Mouse (Mus musculus): ENCODE measurements around the gene B230219D22Rik.
A peak's percentile ranks its signal among the peaks of the same experiment; 100 is the strongest.

Gene B230219D22Rik

GRCm38 (mm10) chr13:55714501-55715166 is 21.7 kb downstream of the B230219D22Rik start, which contains the start of gene Txndc15:
Gene Txndc15 (plus strand): TSS chr13:55714650.
- no peaks in the 10 kb centered on the region for H3K27me3 ChIP-seq (ENCODE audit: insufficient read depth, low read length)
- H3K4me3 ChIP-seq (replicated peaks; ENCODE audit: low read length), result peak within 1 kb of the TSS; percentile 92
- H3K9me3 ChIP-seq (ENCODE audit: low read length), result no peaks in the 10 kb centered on the region
- TF ChIP-seq CTCF (conservative IDR thresholded peaks at IDR 0.05; ENCODE audit: low read length) (no peak), NANOG (IDR thresholded peaks at IDR 0.05; ENCODE audit: borderline replicate concordance, low read length) (no peak), POU5F1 (IDR thresholded peaks at IDR 0.05; ENCODE audit: borderline replicate concordance, low read length) (no peak)
- H3K4me1 ChIP-seq (replicated peaks; ENCODE audit: low read depth, low read length), result peaks cover 28% of the 10 kb centered on the region
- peaks cover 4% of the 10 kb centered on the region; the same call in 1 of the 2 replicates for H3K36me3 ChIP-seq (ENCODE audit: insufficient read depth, low read length)

- H3K4me1 ChIP-seq (replicated peaks; ENCODE audit: low read depth, low read length), result peaks cover 28% of the 10 kb centered on the region
- H3K36me3 ChIP-seq (ENCODE audit: insufficient read depth, low read length), result peaks cover 9% of the 10 kb centered on the region; the same call in 1 of the 2 replicates
- H3K4me3 ChIP-seq (replicated peaks; ENCODE audit: low read length), result peak overlapping the region; percentile 92
- TF ChIP-seq CTCF (conservative IDR thresholded peaks at IDR 0.05; ENCODE audit: low read length) (no peak), POU5F1 (IDR thresholded peaks at IDR 0.05; ENCODE audit: borderline replicate concordance, low read length) (no peak), NANOG (IDR thresholded peaks at IDR 0.05; ENCODE audit: borderline replicate concordance, low read length) (no peak)
- no peaks in the 10 kb centered on the region for H3K9me3 ChIP-seq (ENCODE audit: low read length)
- no peaks in the 10 kb centered on the region for H3K27me3 ChIP-seq (ENCODE audit: insufficient read depth, low read length)
Measured at GRCm38 (mm10) chr13:55715167-55715512, 22.2 kb downstream of the B230219D22Rik start.

GRCm38 (mm10) chr13:55715908-55716510 is 23.1 kb downstream of the B230219D22Rik start:
- H3K27me3 ChIP-seq (ENCODE audit: insufficient read depth, low read length), result no peaks in the 10 kb centered on the region
- no peak overlapping the region for H3K4me3 ChIP-seq (replicated peaks; ENCODE audit: low read length)
- H3K4me1 ChIP-seq (replicated peaks; ENCODE audit: low read depth, low read length), result peaks cover 28% of the 10 kb centered on the region
- peaks cover 10% of the 10 kb centered on the region; the same call in 1 of the 2 replicates for H3K36me3 ChIP-seq (ENCODE audit: insufficient read depth, low read length)
- TF ChIP-seq NANOG (IDR thresholded peaks at IDR 0.05; ENCODE audit: borderline replicate concordance, low read length) (no peak), POU5F1 (IDR thresholded peaks at IDR 0.05; ENCODE audit: borderline replicate concordance, low read length) (no peak), CTCF (conservative IDR thresholded peaks at IDR 0.05; ENCODE audit: low read length) (no peak)
- no peaks in the 10 kb centered on the region for H3K9me3 ChIP-seq (ENCODE audit: low read length)

DNA sequence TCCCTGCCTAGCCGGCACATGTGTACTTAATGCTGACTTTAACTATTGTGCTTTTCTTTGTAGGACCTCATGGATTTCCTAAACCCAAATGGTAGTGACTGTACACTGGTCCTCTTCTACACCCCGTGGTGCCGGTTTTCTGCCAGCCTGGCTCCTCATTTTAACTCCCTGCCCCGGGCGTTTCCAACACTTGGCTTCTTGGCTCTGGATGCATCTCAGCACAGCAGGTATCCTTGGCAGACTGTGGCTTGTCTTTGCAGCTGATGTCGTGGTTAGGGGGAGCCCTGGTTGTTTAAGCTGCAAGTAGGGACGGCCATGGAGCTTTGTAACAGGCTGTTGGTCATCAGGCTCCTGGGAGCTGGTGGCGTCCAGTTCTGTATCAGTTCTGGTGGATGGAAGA is 28.6 kb downstream of the B230219D22Rik start:
- TF ChIP-seq CTCF (conservative IDR thresholded peaks at IDR 0.05; ENCODE audit: low read length) (no peak), NANOG (IDR thresholded peaks at IDR 0.05; ENCODE audit: borderline replicate concordance, low read length) (no peak), POU5F1 (IDR thresholded peaks at IDR 0.05; ENCODE audit: borderline replicate concordance, low read length) (no peak)
- Histone ChIP-seq H3K4me1 (replicated peaks; ENCODE audit: low read depth, low read length) (peaks cover 23% of the 10 kb centered on the region; the same call in 1 of the 2 replicates), H3K27me3 (ENCODE audit: insufficient read depth, low read length) (no peaks in the 10 kb centered on the region), H3K4me3 (replicated peaks; ENCODE audit: low read length) (no peak overlapping the region), H3K36me3 (ENCODE audit: insufficient read depth, low read length) (peaks cover 34% of the 10 kb centered on the region), H3K9me3 (ENCODE audit: low read length) (no peaks in the 10 kb centered on the region)

- TF ChIP-seq POU5F1 (IDR thresholded peaks at IDR 0.05; ENCODE audit: borderline replicate concordance, low read length) (no peak), NANOG (IDR thresholded peaks at IDR 0.05; ENCODE audit: borderline replicate concordance, low read length) (no peak), CTCF (conservative IDR thresholded peaks at IDR 0.05; ENCODE audit: low read length) (no peak)
- no peak overlapping the region for H3K4me3 ChIP-seq (replicated peaks; ENCODE audit: low read length)
- no peaks in the 10 kb centered on the region for H3K9me3 ChIP-seq (ENCODE audit: low read length)
- H3K4me1 ChIP-seq (replicated peaks; ENCODE audit: low read depth, low read length), result peaks cover 24% of the 10 kb centered on the region; the same call in 1 of the 2 replicates
- H3K36me3 ChIP-seq (ENCODE audit: insufficient read depth, low read length), result peaks cover 34% of the 10 kb centered on the region
- H3K27me3 ChIP-seq (ENCODE audit: insufficient read depth, low read length), result no peaks in the 10 kb centered on the region
Measured at GRCm38 (mm10) chr13:55721995-55722394, 29.1 kb downstream of the B230219D22Rik start.

- Histone ChIP-seq H3K4me1 (replicated peaks; ENCODE audit: low read depth, low read length) (peaks cover 22% of the 10 kb centered on the region), H3K36me3 (ENCODE audit: insufficient read depth, low read length) (peaks cover 22% of the 10 kb centered on the region), H3K4me3 (replicated peaks; ENCODE audit: low read length) (peak overlapping the region; percentile 87), H3K27me3 (ENCODE audit: insufficient read depth, low read length) (no peaks in the 10 kb centered on the region), H3K9me3 (ENCODE audit: low read length) (no peaks in the 10 kb centered on the region)
- TF ChIP-seq POU5F1 (IDR thresholded peaks at IDR 0.05; ENCODE audit: borderline replicate concordance, low read length), result no peak
- TF ChIP-seq NANOG (IDR thresholded peaks at IDR 0.05; ENCODE audit: borderline replicate concordance, low read length), result no peak
- no peak for TF ChIP-seq CTCF (conservative IDR thresholded peaks at IDR 0.05; ENCODE audit: low read length)
Measured at GRCm38 (mm10) chr13:55726598-55727119, 33.7 kb downstream of the B230219D22Rik start.

GRCm38 (mm10) chr13:55727120-55727838 is 34.4 kb downstream of the B230219D22Rik start, which contains the start of gene Pcbd2:
Gene Pcbd2 (plus strand): TSS chr13:55727368.
- peaks cover 18% of the 10 kb centered on the region for H3K36me3 ChIP-seq (ENCODE audit: insufficient read depth, low read length)
- no peak for TF ChIP-seq CTCF (conservative IDR thresholded peaks at IDR 0.05; ENCODE audit: low read length)
- TF ChIP-seq POU5F1 (IDR thresholded peaks at IDR 0.05; ENCODE audit: borderline replicate concordance, low read length), result no peak
- TF ChIP-seq NANOG (IDR thresholded peaks at IDR 0.05; ENCODE audit: borderline replicate concordance, low read length), result no peak
- H3K9me3 ChIP-seq (ENCODE audit: low read length), result no peaks in the 10 kb centered on the region
- H3K4me3 ChIP-seq (replicated peaks; ENCODE audit: low read length), result peak within 1 kb of the TSS; percentile 87
- H3K4me1 ChIP-seq (replicated peaks; ENCODE audit: low read depth, low read length), result peaks cover 22% of the 10 kb centered on the region
- no peaks in the 10 kb centered on the region for H3K27me3 ChIP-seq (ENCODE audit: insufficient read depth, low read length)

DNA sequence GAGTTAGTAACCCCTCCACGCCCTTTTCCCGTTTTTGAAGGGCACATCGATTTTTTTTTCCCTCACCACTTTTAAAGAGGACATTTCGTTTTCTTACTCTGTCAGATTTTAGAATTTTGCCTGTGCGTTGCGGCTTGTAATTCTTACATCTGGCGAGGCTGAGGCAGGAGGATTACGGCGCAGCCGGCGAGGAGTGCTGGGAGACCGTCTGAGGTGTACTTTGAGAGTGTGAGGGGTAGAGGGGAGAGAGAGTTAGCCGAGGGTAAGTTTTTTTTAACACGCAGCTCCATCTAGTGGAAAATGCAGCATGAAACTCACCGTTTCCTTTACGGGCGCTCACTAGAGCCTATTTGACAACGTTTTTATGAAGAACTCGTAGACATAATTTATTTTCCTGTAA is 34.9 kb downstream of the B230219D22Rik start:
- Histone ChIP-seq H3K27me3 (ENCODE audit: insufficient read depth, low read length) (no peaks in the 10 kb centered on the region), H3K4me3 (replicated peaks; ENCODE audit: low read length) (peak overlapping the region; percentile 87), H3K9me3 (ENCODE audit: low read length) (no peaks in the 10 kb centered on the region), H3K4me1 (replicated peaks; ENCODE audit: low read depth, low read length) (peaks cover 22% of the 10 kb centered on the region), H3K36me3 (ENCODE audit: insufficient read depth, low read length) (peaks cover 18% of the 10 kb centered on the region)
- TF ChIP-seq CTCF (conservative IDR thresholded peaks at IDR 0.05; ENCODE audit: low read length), result peak; percentile 32
- TF ChIP-seq NANOG (IDR thresholded peaks at IDR 0.05; ENCODE audit: borderline replicate concordance, low read length), result no peak

Measured in E14TG2a.4 (cell line).